Mouse (Mus musculus): ENCODE measurements around the gene Cntnap2. TPM values are rescaled to one million over a fixed set of nuclear protein-coding genes. Genes with fewer than 3 reads are reported as not detected.
A peak's percentile ranks its signal among the peaks of the same experiment; 100 is the strongest.

Gene Cntnap2
- polyA plus RNA-seq (2014; fragmentation: Nextera tagmentation; extraction: Ambion mirVana), result 70.3 and 75.1 TPM in 2 replicates

GRCm38 (mm10) chr6:45059091-45059490 lies at the start of gene Cntnap2:
TSS of gene Cntnap2 (plus strand) at chr6:45059357.
- H3K4me3 ChIP-seq (ENCODE audit: low read depth, low read length), result peak within 1 kb of the TSS; percentile 48
- H3K27me3 ChIP-seq (replicated peaks; ENCODE audit: control insufficient read depth, insufficient read depth, low read length), result no peaks in the 10 kb centered on the region
- WGBS, result 8% methylated on average over 8 of the region's 8 CpGs
- H3K9ac ChIP-seq (ENCODE audit: low read length), result peak within 1 kb of the TSS; percentile 65
- peak; percentile 59 for ATAC-seq
- H3K4me1 ChIP-seq (ENCODE audit: control insufficient read depth, insufficient read depth, low read length), result no peaks in the 10 kb centered on the region
- H3K36me3 ChIP-seq (ENCODE audit: control insufficient read depth, insufficient read depth, low read length), result no peaks in the 10 kb centered on the region
- peak within 1 kb of the TSS; percentile 64 for H3K4me2 ChIP-seq (ENCODE audit: low read length)
- DNase-seq (ENCODE audit: low spot score), result peak; percentile 78
- H3K27ac ChIP-seq (ENCODE audit: low read depth, low read length), result 0 out of 2 replicates have a peak within 1 kb of the TSS, but pooled peaks have one; percentile 52
- no peaks in the 10 kb centered on the region for H3K9me3 ChIP-seq (replicated peaks; ENCODE audit: control insufficient read depth, low read length)

DNA sequence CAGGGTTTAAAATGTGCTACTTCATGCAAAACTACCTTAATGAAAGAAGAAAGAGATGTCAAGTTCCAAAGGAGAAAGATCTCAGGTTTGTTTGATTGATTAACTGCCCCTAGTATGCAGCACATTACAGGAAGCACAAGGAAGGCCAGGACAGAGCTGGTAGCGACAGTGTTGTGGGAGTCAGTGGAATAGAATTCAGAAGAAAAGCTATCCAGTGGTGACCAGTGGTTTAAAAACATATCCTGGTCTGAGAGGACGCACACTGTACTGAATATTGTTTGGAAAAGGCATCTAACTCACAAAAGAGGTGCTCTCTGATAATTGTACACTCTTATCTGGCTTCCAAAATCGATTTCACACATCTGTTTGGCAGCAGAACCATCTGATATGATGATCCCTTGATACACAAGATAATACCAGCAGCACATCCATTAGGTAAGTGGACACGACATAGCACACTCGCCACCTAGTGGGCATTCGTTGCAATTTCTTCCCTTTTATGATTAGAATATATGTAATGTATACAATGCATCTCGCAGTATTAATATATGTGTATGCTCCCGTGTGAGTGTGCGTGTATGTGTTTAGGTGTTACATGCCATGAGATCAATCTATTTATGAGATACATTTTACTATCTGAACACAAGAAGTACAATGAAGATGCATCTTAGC lies 33.0 kb upstream of the Cntnap2 start:
- Histone ChIP-seq H3K9me3 (replicated peaks; ENCODE audit: control insufficient read depth, low read length) (no peaks in the 10 kb centered on the region), H3K4me2 (ENCODE audit: low read length) (no peak overlapping the region), H3K36me3 (ENCODE audit: control insufficient read depth, insufficient read depth, low read length) (no peaks in the 10 kb centered on the region), H3K4me3 (ENCODE audit: low read depth, low read length) (no peak overlapping the region), H3K27ac (ENCODE audit: low read depth, low read length) (no peak overlapping the region), H3K27me3 (replicated peaks; ENCODE audit: control insufficient read depth, insufficient read depth, low read length) (no peaks in the 10 kb centered on the region), H3K4me1 (ENCODE audit: control insufficient read depth, insufficient read depth, low read length) (no peaks in the 10 kb centered on the region), H3K9ac (ENCODE audit: low read length) (no peak overlapping the region)
- DNase-seq (ENCODE audit: low spot score) (peak; percentile 87), ATAC-seq (peak; percentile 90)
- 26% methylated on average over 9 of the region's 9 CpGs for WGBS

GRCm38 (mm10) chr6:45039454-45039853 lies 19.7 kb upstream of the Cntnap2 start:
- Histone ChIP-seq H3K4me2 (ENCODE audit: low read length) (no peak overlapping the region), H3K9me3 (replicated peaks; ENCODE audit: control insufficient read depth, low read length) (no peaks in the 10 kb centered on the region), H3K9ac (ENCODE audit: low read length) (no peak overlapping the region), H3K36me3 (ENCODE audit: control insufficient read depth, insufficient read depth, low read length) (no peaks in the 10 kb centered on the region), H3K27ac (ENCODE audit: low read depth, low read length) (no peak overlapping the region), H3K4me1 (ENCODE audit: control insufficient read depth, insufficient read depth, low read length) (no peaks in the 10 kb centered on the region), H3K27me3 (replicated peaks; ENCODE audit: control insufficient read depth, insufficient read depth, low read length) (no peaks in the 10 kb centered on the region), H3K4me3 (ENCODE audit: low read depth, low read length) (no peak overlapping the region)
- no peak for DNase-seq (ENCODE audit: low spot score)
- no peak for ATAC-seq
- 74% methylated on average over 1 of the region's 1 CpGs for WGBS

DNA sequence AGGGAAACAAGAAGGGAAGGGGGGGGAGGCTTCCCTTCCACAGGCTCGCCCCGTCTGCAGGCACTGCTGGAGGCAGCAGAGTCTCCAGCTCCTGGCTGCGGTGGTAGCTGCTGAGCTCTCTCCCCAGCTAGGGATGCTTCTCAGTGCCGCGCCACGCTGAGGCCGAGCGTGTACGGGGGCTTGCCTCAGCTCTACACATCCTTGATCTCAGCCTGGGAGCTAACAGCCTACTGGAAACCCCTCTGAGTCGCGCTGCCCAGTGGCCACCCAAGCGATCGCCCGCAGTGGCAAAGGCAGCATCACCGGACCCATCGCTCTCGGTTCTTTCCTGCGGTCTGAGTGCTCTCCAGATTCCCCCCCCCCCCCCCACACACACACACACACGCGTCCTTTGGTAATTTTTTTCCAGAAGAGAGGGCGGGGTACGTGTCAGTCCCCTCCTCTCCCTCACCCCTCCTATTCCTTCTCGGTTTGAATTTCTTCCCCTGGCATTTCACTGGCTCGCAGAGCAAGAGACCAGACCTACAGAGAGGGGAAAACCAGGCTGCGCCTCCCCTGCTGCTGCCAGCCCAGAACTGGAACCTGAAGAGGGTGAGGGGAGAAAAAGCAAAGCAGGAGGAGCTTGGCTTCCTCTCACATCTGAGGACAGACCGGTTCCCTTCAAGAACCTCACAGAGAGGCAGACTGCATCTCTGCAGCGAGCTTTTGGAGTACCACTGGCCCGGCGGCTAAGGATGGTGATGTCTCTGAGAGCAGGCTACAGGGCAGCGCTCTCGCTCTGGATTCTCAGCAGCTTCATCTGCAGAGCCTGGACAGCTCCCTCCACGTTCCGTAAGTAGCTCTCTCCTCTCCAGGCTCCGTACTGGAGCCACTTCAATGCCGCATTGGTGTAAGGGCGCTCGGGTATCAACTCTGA lies 657 bp downstream of the Cntnap2 start:
- peak; percentile 90 for ATAC-seq
- Histone ChIP-seq H3K36me3 (ENCODE audit: control insufficient read depth, insufficient read depth, low read length) (no peaks in the 10 kb centered on the region), H3K27ac (ENCODE audit: low read depth, low read length) (0 out of 2 replicates have a peak overlapping the region, but pooled peaks have one; percentile 52), H3K4me2 (ENCODE audit: low read length) (peak overlapping the region; percentile 64), H3K9ac (ENCODE audit: low read length) (peak overlapping the region; percentile 65), H3K4me1 (ENCODE audit: control insufficient read depth, insufficient read depth, low read length) (no peaks in the 10 kb centered on the region), H3K27me3 (replicated peaks; ENCODE audit: control insufficient read depth, insufficient read depth, low read length) (no peaks in the 10 kb centered on the region), H3K9me3 (replicated peaks; ENCODE audit: control insufficient read depth, low read length) (no peaks in the 10 kb centered on the region), H3K4me3 (ENCODE audit: low read depth, low read length) (peak overlapping the region; percentile 48)
- under 1% methylated on average over 35 of the region's 37 CpGs for WGBS
- DNase-seq (ENCODE audit: low spot score), result peak; percentile 75

DNA sequence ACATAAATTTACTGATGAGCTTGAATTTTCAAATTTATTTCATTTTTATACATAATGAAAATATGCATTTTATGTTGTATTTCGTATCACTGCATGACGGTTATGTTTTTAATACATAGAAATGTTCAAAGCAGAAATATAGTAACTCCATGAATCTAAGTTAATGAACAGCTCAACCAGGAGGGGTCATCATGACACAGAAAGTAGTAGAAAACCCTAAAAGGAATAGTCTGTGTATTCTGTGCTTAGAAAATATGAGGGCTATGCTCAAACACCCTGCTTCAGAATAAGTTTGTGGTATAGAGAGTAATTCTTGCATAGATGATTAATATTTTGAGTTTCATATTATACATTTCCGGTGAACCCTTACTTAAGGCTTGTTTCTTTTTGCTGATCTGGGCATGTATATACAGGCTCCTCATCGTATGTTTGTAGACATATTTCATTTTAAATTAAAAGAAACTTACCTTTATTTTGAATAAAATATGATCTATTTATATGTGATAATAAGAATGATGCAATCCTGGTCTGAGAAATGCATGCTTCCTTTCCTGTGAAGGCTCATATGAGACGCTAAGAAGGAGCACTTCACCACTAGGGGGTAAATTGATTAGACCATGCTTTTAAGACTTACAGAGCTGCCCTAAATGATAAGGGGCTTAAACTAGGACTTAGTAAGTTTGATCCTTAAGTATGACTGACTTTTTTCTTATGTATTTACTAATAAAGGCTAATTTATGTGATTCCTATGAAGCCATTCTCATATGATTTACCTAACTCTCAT lies 3.2 kb downstream of the Cntnap2 start:
- H3K9ac ChIP-seq (ENCODE audit: low read length), result no peak overlapping the region
- ATAC-seq, result no peak
- DNase-seq (ENCODE audit: low spot score), result peak; percentile 57
- WGBS, result 69% methylated on average over 5 of the region's 5 CpGs
- H3K4me3 ChIP-seq (ENCODE audit: low read depth, low read length), result no peak overlapping the region
- no peaks in the 10 kb centered on the region for H3K36me3 ChIP-seq (ENCODE audit: control insufficient read depth, insufficient read depth, low read length)
- no peaks in the 10 kb centered on the region for H3K4me1 ChIP-seq (ENCODE audit: control insufficient read depth, insufficient read depth, low read length)
- no peak overlapping the region for H3K4me2 ChIP-seq (ENCODE audit: low read length)
- no peak overlapping the region for H3K27ac ChIP-seq (ENCODE audit: low read depth, low read length)
- H3K9me3 ChIP-seq (replicated peaks; ENCODE audit: control insufficient read depth, low read length), result no peaks in the 10 kb centered on the region
- no peaks in the 10 kb centered on the region for H3K27me3 ChIP-seq (replicated peaks; ENCODE audit: control insufficient read depth, insufficient read depth, low read length)

GRCm38 (mm10) chr6:45088304-45088703 lies 29.1 kb downstream of the Cntnap2 start:
- H3K4me1 ChIP-seq (ENCODE audit: control insufficient read depth, insufficient read depth, low read length), result no peaks in the 10 kb centered on the region
- H3K27ac ChIP-seq (ENCODE audit: low read depth, low read length), result no peak overlapping the region
- H3K36me3 ChIP-seq (ENCODE audit: control insufficient read depth, insufficient read depth, low read length), result no peaks in the 10 kb centered on the region
- no peak overlapping the region for H3K9ac ChIP-seq (ENCODE audit: low read length)
- ATAC-seq, result no peak
- no peak overlapping the region for H3K4me2 ChIP-seq (ENCODE audit: low read length)
- H3K27me3 ChIP-seq (replicated peaks; ENCODE audit: control insufficient read depth, insufficient read depth, low read length), result no peaks in the 10 kb centered on the region
- no peak overlapping the region for H3K4me3 ChIP-seq (ENCODE audit: low read depth, low read length)
- 85% methylated on average over 1 of the region's 1 CpGs for WGBS
- H3K9me3 ChIP-seq (replicated peaks; ENCODE audit: control insufficient read depth, low read length), result no peaks in the 10 kb centered on the region
- DNase-seq (ENCODE audit: low spot score), result no peak

- DNase-seq (ENCODE audit: low spot score) (peak; percentile 4), ATAC-seq (no peak)
These were observed 54.5 kb downstream of the Cntnap2 start for GRCm38 (mm10) chr6:45113613-45114012.

GRCm38 (mm10) chr6:45144882-45145281 lies 85.7 kb downstream of the Cntnap2 start:
- Histone ChIP-seq H3K4me1 (ENCODE audit: control insufficient read depth, insufficient read depth, low read length) (no peaks in the 10 kb centered on the region), H3K36me3 (ENCODE audit: control insufficient read depth, insufficient read depth, low read length) (no peaks in the 10 kb centered on the region), H3K9ac (ENCODE audit: low read length) (no peak overlapping the region), H3K9me3 (replicated peaks; ENCODE audit: control insufficient read depth, low read length) (no peaks in the 10 kb centered on the region), H3K4me2 (ENCODE audit: low read length) (no peak overlapping the region), H3K27ac (ENCODE audit: low read depth, low read length) (no peak overlapping the region), H3K4me3 (ENCODE audit: low read depth, low read length) (no peak overlapping the region), H3K27me3 (replicated peaks; ENCODE audit: control insufficient read depth, insufficient read depth, low read length) (no peaks in the 10 kb centered on the region)
- 69% methylated on average over 2 of the region's 2 CpGs for WGBS
- DNase-seq (ENCODE audit: low spot score) (peak; percentile 70), ATAC-seq (peak; percentile 54; the same call in 1 of the 2 replicates)

More at GRCm38 (mm10) chr6:45113613-45114012, 54.5 kb downstream of the Cntnap2 start:
- H3K9me3 ChIP-seq (replicated peaks; ENCODE audit: control insufficient read depth, low read length), result no peaks in the 10 kb centered on the region
- no peak overlapping the region for H3K4me3 ChIP-seq (ENCODE audit: low read depth, low read length)
- no peaks in the 10 kb centered on the region for H3K36me3 ChIP-seq (ENCODE audit: control insufficient read depth, insufficient read depth, low read length)
- H3K27ac ChIP-seq (ENCODE audit: low read depth, low read length), result no peak overlapping the region
- H3K4me1 ChIP-seq (ENCODE audit: control insufficient read depth, insufficient read depth, low read length), result no peaks in the 10 kb centered on the region
- no peaks in the 10 kb centered on the region for H3K27me3 ChIP-seq (replicated peaks; ENCODE audit: control insufficient read depth, insufficient read depth, low read length)
- H3K4me2 ChIP-seq (ENCODE audit: low read length), result no peak overlapping the region
- H3K9ac ChIP-seq (ENCODE audit: low read length), result no peak overlapping the region
